In genomic region chr8:72485456-72486199, GRCm38 (mm10) we compare ENCODE assay signal across 9 mouse cellular contexts. TPM values are rescaled to one million over a fixed set of nuclear protein-coding genes. Genes with fewer than 3 reads are reported as not detected.
DNase-seq lines count a peak whose midpoint lies in the region; ATAC-seq and TF ChIP-seq lines count a peak whose summit lies in the region.
"Had no signal": no experiment of that assay in that cellular context is flagged by ENCODE, and none has a peak within 500 bp of the region (broad histone marks: within the 10 kb centered on the region; RNA-seq: fewer than 3 reads in every experiment).

No protein-coding gene starts in this region.

- H3K4me2 ChIP-seq in heart, embryonic 11.5 days, result no peak overlapping the region
- no peak overlapping the region for H3K4me2 ChIP-seq in lung, embryonic 14.5 days
- no peak overlapping the region for H3K4me2 ChIP-seq in intestine, embryonic 15.5 days (replicated peaks)
- H3K4me2 ChIP-seq: stomach, embryonic 15.5 days had no signal

- no peak overlapping the region for H3K27ac ChIP-seq in heart, embryonic 11.5 days (ENCODE audit: low read depth, low read length)
- no peak overlapping the region; the same call in 1 of the 2 replicates for H3K27ac ChIP-seq in lung, embryonic 14.5 days (ENCODE audit: low read depth)
- no peak overlapping the region for H3K27ac ChIP-seq in intestine, embryonic 15.5 days
- H3K27ac ChIP-seq: stomach, embryonic 15.5 days had no signal

- H3K9ac ChIP-seq in heart, embryonic 11.5 days (ENCODE audit: low read depth, low read length), result no peak overlapping the region
- no peak overlapping the region for H3K9ac ChIP-seq in lung, embryonic 14.5 days
- H3K9ac ChIP-seq in intestine, embryonic 15.5 days, result no peak overlapping the region
- H3K9ac ChIP-seq: stomach, embryonic 15.5 days had no signal

- no peak; the same call in 1 of the 2 replicates for TF ChIP-seq CTCF in lung, embryonic 14.5 days (IDR thresholded peaks at IDR 0.05; ENCODE audit: low read depth)

- no peaks in the 10 kb centered on the region for H3K9me3 ChIP-seq in heart, embryonic 11.5 days (replicated peaks; ENCODE audit: control insufficient read depth, low read length)
- no peaks in the 10 kb centered on the region for H3K9me3 ChIP-seq in lung, embryonic 14.5 days (ENCODE audit: low read depth, low read length)
- H3K9me3 ChIP-seq in intestine, embryonic 15.5 days, result no peaks in the 10 kb centered on the region
- H3K9me3 ChIP-seq: stomach, embryonic 15.5 days had no signal

- no peak overlapping the region for H3K4me3 ChIP-seq in heart, embryonic 11.5 days (ENCODE audit: low read depth, low read length)
- H3K4me3 ChIP-seq in lung, embryonic 14.5 days (ENCODE audit: low read depth, low read length), result no peak overlapping the region
- no peak overlapping the region for H3K4me3 ChIP-seq in intestine, embryonic 15.5 days (replicated peaks)
- H3K4me3 ChIP-seq: stomach, embryonic 15.5 days had no signal

- H3K36me3 ChIP-seq in heart, embryonic 11.5 days (ENCODE audit: control insufficient read depth, insufficient read depth, low read length), result peaks cover 19% of the 10 kb centered on the region; the same call in 1 of the 2 replicates
- H3K36me3 ChIP-seq in lung, embryonic 14.5 days (ENCODE audit: insufficient read depth), result peaks cover 85% of the 10 kb centered on the region
- peaks cover 30% of the 10 kb centered on the region for H3K36me3 ChIP-seq in intestine, embryonic 15.5 days

- DNase-seq in heart, adult 11 months, result peak; percentile 97
- peak; percentile 12 to 16 for DNase-seq in B cell, adult 2 months
- peak; percentile 82 for DNase-seq in lung, embryonic 14.5 days
- no peak for DNase-seq in cerebellum, adult 9-11 months
- no peak for DNase-seq in yolk sac, embryonic 10.5 days (ENCODE audit: low spot score)

- 74% methylated on average over 6 of the region's 6 CpGs for WGBS in heart, embryonic 11.5 days (ENCODE audit: insufficient replicate concordance)
- WGBS in lung, embryonic 14.5 days, result 68% methylated on average over 6 of the region's 6 CpGs
- 83% methylated on average over 6 of the region's 6 CpGs for WGBS in intestine, embryonic 15.5 days

- H3K27me3 ChIP-seq in heart, embryonic 11.5 days (ENCODE audit: control insufficient read depth, insufficient read depth, low read length), result no peaks in the 10 kb centered on the region
- no peaks in the 10 kb centered on the region for H3K27me3 ChIP-seq in lung, embryonic 14.5 days (ENCODE audit: insufficient read depth, low read length)
- no peaks in the 10 kb centered on the region for H3K27me3 ChIP-seq in intestine, embryonic 15.5 days (replicated peaks)
- H3K27me3 ChIP-seq: stomach, embryonic 15.5 days had no signal

- peaks cover 3% of the 10 kb centered on the region; the same call in 1 of the 2 replicates for H3K4me1 ChIP-seq in heart, embryonic 11.5 days (ENCODE audit: control insufficient read depth, insufficient read depth, low read length)
- no peaks in the 10 kb centered on the region for H3K4me1 ChIP-seq in lung, embryonic 14.5 days (ENCODE audit: insufficient read depth)
- H3K4me1 ChIP-seq in intestine, embryonic 15.5 days (replicated peaks), result peaks cover 7% of the 10 kb centered on the region; the same call in 1 of the 2 replicates
- H3K4me1 ChIP-seq: stomach, embryonic 15.5 days had no signal

- ATAC-seq in heart, embryonic 11.5 days (replicated peaks; ENCODE audit: insufficient number of reproducible peaks, low FRiP score, low TSS enrichment), result no peak
- peak; percentile 86 for ATAC-seq in common myeloid progenitor, adult 5-6 weeks (replicated peaks; ENCODE audit: low read depth, poor library complexity, severe bottlenecking)
- peak; percentile 64 for ATAC-seq in lung, embryonic 14.5 days (ENCODE audit: insufficient read depth)
- ATAC-seq in intestine, embryonic 15.5 days, result no peak

RNA-seq across cellular contexts. Expression of gene Slc35e1, which starts 6.8 kb away (rescaled TPM):
- 12.2 and 12.6 TPM in 2 replicates for polyA plus RNA-seq in heart, embryonic 11.5 days (2014; fragmentation: Nextera tagmentation; extraction: Ambion mirVana)
- 20.7 and 23.2 TPM in 2 replicates for total RNA-seq in common myeloid progenitor, adult 5-6 weeks (2017)
- 21.5 and 24.4 TPM in 2 replicates for polyA plus RNA-seq in lung, embryonic 14.5 days (2014; fragmentation: Nextera tagmentation; extraction: Ambion mirVana)
- polyA plus RNA-seq in intestine, embryonic 15.5 days (2015; fragmentation: Nextera tagmentation; extraction: Ambion mirVana), result 17.3 and 19.8 TPM in 2 replicates

RNA-seq across cellular contexts. Expression of gene Cherp, which starts 10.6 kb away (rescaled TPM):
- polyA plus RNA-seq in heart, embryonic 11.5 days (2014; fragmentation: Nextera tagmentation; extraction: Ambion mirVana), result 42.2 and 44.5 TPM in 2 replicates
- total RNA-seq in common myeloid progenitor, adult 5-6 weeks (2017), result 15.4 and 19.0 TPM in 2 replicates
- polyA plus RNA-seq in lung, embryonic 14.5 days (2014; fragmentation: Nextera tagmentation; extraction: Ambion mirVana), result 71.6 and 80.2 TPM in 2 replicates
- 47.4 and 49.6 TPM in 2 replicates for polyA plus RNA-seq in intestine, embryonic 15.5 days (2015; fragmentation: Nextera tagmentation; extraction: Ambion mirVana)

RNA-seq across cellular contexts. Expression of gene 1700030K09Rik, which starts 41.9 kb away (rescaled TPM):
- 9.2 and 10.3 TPM in 2 replicates for polyA plus RNA-seq in heart, embryonic 11.5 days (2014; fragmentation: Nextera tagmentation; extraction: Ambion mirVana)
- 4.0 and 7.7 TPM in 2 replicates for total RNA-seq in common myeloid progenitor, adult 5-6 weeks (2017)
- 13.6 and 17.2 TPM in 2 replicates for polyA plus RNA-seq in lung, embryonic 14.5 days (2014; fragmentation: Nextera tagmentation; extraction: Ambion mirVana)
- 11.8 and 11.9 TPM in 2 replicates for polyA plus RNA-seq in intestine, embryonic 15.5 days (2015; fragmentation: Nextera tagmentation; extraction: Ambion mirVana)

RNA-seq across cellular contexts. Expression of gene Calr3, which starts 42.0 kb away (rescaled TPM):
- polyA plus RNA-seq in heart, embryonic 11.5 days (2014; fragmentation: Nextera tagmentation; extraction: Ambion mirVana), result 0.82 and 1.2 TPM in 2 replicates
- total RNA-seq in common myeloid progenitor, adult 5-6 weeks (2017), result 1.9 and 3.5 TPM in 2 replicates
- 1.0 and 1.9 TPM in 2 replicates for polyA plus RNA-seq in lung, embryonic 14.5 days (2014; fragmentation: Nextera tagmentation; extraction: Ambion mirVana)
- polyA plus RNA-seq in intestine, embryonic 15.5 days (2015; fragmentation: Nextera tagmentation; extraction: Ambion mirVana), result 0.98 and 1.1 TPM in 2 replicates

Comparison
In these comparisons a context has a peak if more than half of its experiments do, and no peak if none do; other contexts are left out.
1. DNase-seq: peak in heart, adult 11 months (single experiment), B cell, adult 2 months (2 of 2) and lung, embryonic 14.5 days (single experiment); none in cerebellum, adult 9-11 months (single experiment) and yolk sac, embryonic 10.5 days (single experiment).
2. ATAC-seq: peak in common myeloid progenitor, adult 5-6 weeks (single experiment) and lung, embryonic 14.5 days (single experiment); none in heart, embryonic 11.5 days (single experiment) and intestine, embryonic 15.5 days (single experiment).